Mouse (Mus musculus) embryonic fibroblast, embryonic 13.5 days (primary cell): ENCODE data around the gene Cacng6.

Experiments used
- CTCF ChIP-seq: IDR thresholded peaks from 2 replicates; pipeline ENCODE4 v1.5.1; 2011; ENCODE audit warnings: mild to moderate bottlenecking, control low read depth, low read length, moderate library complexity, borderline replicate concordance; ENCODE audit not compliant: insufficient read depth
- POLR2A ChIP-seq: IDR thresholded peaks from 2 replicates; pipeline ENCODE4 v1.6.1; 2011; ENCODE audit warnings: low read depth, mild to moderate bottlenecking, control low read depth, low read length, moderate library complexity

GRCm38 (mm10) chr7:3457111-3457840, 33.3 kb downstream of the Cacng6 start:
- no peak for TF ChIP-seq CTCF
- TF ChIP-seq POLR2A: no peak
